Mouse (Mus musculus): Measurements from ENCODE around the gene Paf1.

- TF ChIP-seq GATA1 (IDR thresholded peaks at IDR 0.05; ENCODE audit: low read length) (no peak), TAL1 (IDR thresholded peaks at IDR 0.05; ENCODE audit: low read length) (no peak)
These were observed 45.0 kb upstream of the Paf1 start for GRCm38 (mm10) chr7:28347746-28348145.

Data from erythroblast, embryonic 14.5 days (primary cell).